Mouse (Mus musculus): Measurements from ENCODE around the gene Gucy1b1.

DNA sequence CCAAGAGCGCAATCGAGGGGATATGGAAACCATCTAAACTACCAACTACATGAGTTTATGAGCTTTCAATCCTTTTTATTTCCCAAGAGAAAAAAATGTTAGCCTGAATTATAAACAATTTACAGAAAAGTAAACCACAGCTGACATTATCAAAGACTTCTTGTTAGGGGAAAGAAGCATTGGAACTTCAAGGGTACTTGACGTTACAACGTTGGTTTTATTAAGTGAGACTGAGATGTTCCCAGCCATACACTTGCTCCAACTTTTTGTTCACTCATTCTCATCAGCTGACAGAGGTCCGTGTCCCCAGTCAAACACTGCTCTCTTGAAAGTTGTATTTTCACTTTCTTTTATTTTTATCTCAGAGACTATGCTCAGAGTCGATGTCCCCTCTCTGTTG lies 30.8 kb downstream of the Gucy1b1 start:
- TF ChIP-seq CTCF (IDR thresholded peaks at IDR 0.05; ENCODE audit: extremely low read depth, insufficient read length, insufficient replicate concordance, low read depth, low read length) = no peak
- TF ChIP-seq POLR2A (IDR thresholded peaks at IDR 0.05; ENCODE audit: low read depth, low read length) = no peak

Measured in small intestine, adult 2 months (tissue).